Mouse (Mus musculus) frontal cortex, postnatal 36 days (tissue): ENCODE results near the gene Rmdn3.

Source experiments
- DNase-seq, 2 experiments: peaks; one replicate each; pipeline ENCODE4 v3.0.0; 2022; ENCODE audit warnings: low spot score in 2 of 2

Rmdn3 gene

GRCm38 (mm10) chr2:119101552-119101951 is 55.3 kb downstream of the Rmdn3 start:
- no peak for DNase-seq
